Comparison of ENCODE assay signal across 14 mouse cellular contexts in the genomic region with DNA sequence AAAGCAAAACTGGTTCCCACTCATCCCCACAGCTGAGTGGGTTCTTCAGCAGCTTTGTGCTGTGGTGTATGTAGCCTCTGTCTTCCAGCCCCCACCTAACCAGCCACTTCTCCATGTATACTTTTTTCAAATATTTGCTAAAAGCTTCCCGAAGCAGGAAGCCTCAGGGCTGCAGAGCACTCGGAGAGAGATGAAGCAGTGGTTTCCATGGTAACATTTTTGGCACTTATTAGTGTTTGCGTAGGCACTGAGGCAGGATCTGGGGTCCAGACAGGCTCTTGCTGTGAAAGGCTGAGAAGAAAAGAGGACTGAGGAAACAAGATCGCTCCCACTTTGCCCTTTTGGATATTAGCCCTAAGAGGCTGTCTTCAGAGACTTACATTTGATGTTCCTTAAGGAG.
DNase-seq lines count a peak whose midpoint lies in the region; ATAC-seq and TF ChIP-seq lines count a peak whose summit lies in the region.
"Had no signal": no experiment of that assay in that cellular context is flagged by ENCODE, and none has a peak within 500 bp of the region (broad histone marks: within the 10 kb centered on the region; RNA-seq: fewer than 3 reads in every experiment).

No protein-coding gene starts in this region.

- no peak overlapping the region for H3K27ac ChIP-seq in hindbrain, embryonic 15.5 days (replicated peaks)
- no peak overlapping the region for H3K27ac ChIP-seq in hindbrain, embryonic 12.5 days
- peak overlapping the region; percentile 15 for H3K27ac ChIP-seq in midbrain, embryonic 16.5 days (ENCODE audit: low read length)
- no peak overlapping the region for H3K27ac ChIP-seq in gastrocnemius, adult 2 months
- H3K27ac ChIP-seq: embryonic facial prominence, embryonic 12.5 days; liver, embryonic 13.5 days had no signal

- no peaks in the 10 kb centered on the region for H3K9me3 ChIP-seq in hindbrain, embryonic 15.5 days
- H3K9me3 ChIP-seq in hindbrain, embryonic 12.5 days (replicated peaks): no peaks in the 10 kb centered on the region
- no peaks in the 10 kb centered on the region for H3K9me3 ChIP-seq in midbrain, embryonic 16.5 days (replicated peaks; ENCODE audit: control insufficient read depth, low read length, poor library complexity, severe bottlenecking)
- H3K9me3 ChIP-seq: embryonic facial prominence, embryonic 12.5 days; liver, embryonic 13.5 days had no signal

- no peaks in the 10 kb centered on the region for H3K36me3 ChIP-seq in hindbrain, embryonic 15.5 days
- H3K36me3 ChIP-seq in hindbrain, embryonic 12.5 days: no peaks in the 10 kb centered on the region
- no peaks in the 10 kb centered on the region for H3K36me3 ChIP-seq in midbrain, embryonic 16.5 days (ENCODE audit: control insufficient read depth, insufficient read depth, low read length)
- H3K36me3 ChIP-seq: embryonic facial prominence, embryonic 12.5 days; liver, embryonic 13.5 days had no signal

- H3K4me1 ChIP-seq in hindbrain, embryonic 15.5 days (replicated peaks): 0 out of 2 replicates have a peak, but pooled peaks cover 9% of the 10 kb centered on the region
- H3K4me1 ChIP-seq in hindbrain, embryonic 12.5 days: peaks cover 3% of the 10 kb centered on the region; the same call in 1 of the 2 replicates
- H3K4me1 ChIP-seq in midbrain, embryonic 16.5 days (ENCODE audit: control insufficient read depth, insufficient read depth, low read length): peaks cover 11% of the 10 kb centered on the region
- H3K4me1 ChIP-seq: embryonic facial prominence, embryonic 12.5 days; liver, embryonic 13.5 days had no signal

- intact Hi-C loops in gastrocnemius, adult 2 months (cut with DNase I): no loop called here

- DNase-seq in embryo, embryonic 11 days: peak; percentile 13
- DNase-seq in layer of hippocampus, adult 8-10 months (ENCODE audit: low spot score in 2 of 2): peak; percentile 17 to 37
- no peak for DNase-seq in heart, adult 11 months
- DNase-seq in kidney, postnatal 10 days: no peak
- no peak for DNase-seq in gastrocnemius, adult 2 months
- DNase-seq: heart, postnatal 4 days; kidney, postnatal 25 days; liver, embryonic 13.5 days; thymus, adult 18-20 months had no signal

- H3K4me3 ChIP-seq in hindbrain, embryonic 15.5 days: no peak overlapping the region
- H3K4me3 ChIP-seq in hindbrain, embryonic 12.5 days: no peak overlapping the region
- H3K4me3 ChIP-seq in midbrain, embryonic 16.5 days (ENCODE audit: low read depth, low read length): no peak overlapping the region
- no peak overlapping the region for H3K4me3 ChIP-seq in gastrocnemius, adult 2 months
- H3K4me3 ChIP-seq: embryonic facial prominence, embryonic 12.5 days; liver, embryonic 13.5 days had no signal

- TF ChIP-seq CTCF in gastrocnemius, adult 2 months (IDR thresholded peaks at IDR 0.05): no peak

- WGBS in hindbrain, embryonic 15.5 days: 21% methylated on average over 4 of the region's 4 CpGs
- WGBS in hindbrain, embryonic 12.5 days: 25% methylated on average over 4 of the region's 4 CpGs
- 21% methylated on average over 4 of the region's 4 CpGs for WGBS in midbrain, embryonic 16.5 days

- peak; percentile 84 for ATAC-seq in hindbrain, embryonic 15.5 days (ENCODE audit: low FRiP score, low read depth)
- ATAC-seq in hindbrain, embryonic 12.5 days (ENCODE audit: low FRiP score): no peak
- ATAC-seq in midbrain, embryonic 16.5 days: peak; percentile 96

- H3K4me2 ChIP-seq in hindbrain, embryonic 15.5 days: no peak overlapping the region
- H3K4me2 ChIP-seq in hindbrain, embryonic 12.5 days (replicated peaks): no peak overlapping the region
- no peak overlapping the region for H3K4me2 ChIP-seq in midbrain, embryonic 16.5 days (ENCODE audit: low read length)
- H3K4me2 ChIP-seq: embryonic facial prominence, embryonic 12.5 days; liver, embryonic 13.5 days had no signal

- H3K9ac ChIP-seq in hindbrain, embryonic 15.5 days: no peak overlapping the region
- H3K9ac ChIP-seq in hindbrain, embryonic 12.5 days: no peak overlapping the region
- H3K9ac ChIP-seq in midbrain, embryonic 16.5 days (ENCODE audit: low read depth, low read length): no peak overlapping the region
- H3K9ac ChIP-seq: embryonic facial prominence, embryonic 12.5 days; liver, embryonic 13.5 days had no signal

- no peaks in the 10 kb centered on the region for H3K27me3 ChIP-seq in hindbrain, embryonic 15.5 days
- peaks cover 4% of the 10 kb centered on the region for H3K27me3 ChIP-seq in hindbrain, embryonic 12.5 days
- H3K27me3 ChIP-seq in midbrain, embryonic 16.5 days (ENCODE audit: control insufficient read depth, insufficient read depth, low read depth, low read length): no peaks in the 10 kb centered on the region
- H3K27me3 ChIP-seq: CH12.LX; embryonic facial prominence, embryonic 12.5 days; liver, embryonic 13.5 days had no signal

Comparison
In these comparisons a context has a peak if more than half of its experiments do, and no peak if none do; other contexts are left out.
1. DNase-seq: peak in embryo, embryonic 11 days (single experiment) and layer of hippocampus, adult 8-10 months (2 of 2); none in heart, adult 11 months (single experiment), kidney, postnatal 10 days (single experiment) and gastrocnemius, adult 2 months (single experiment).